Mouse (Mus musculus): ENCODE measurements around the gene Kif12. TPM values are rescaled to one million over a fixed set of nuclear protein-coding genes. Genes with fewer than 3 reads are reported as not detected.

Kif12 gene
- 0.11 TPM in 1 of 2 replicates, not detected in the other for polyA plus RNA-seq (2014; fragmentation: Nextera tagmentation; extraction: Ambion mirVana)

- DNase-seq (ENCODE audit: low spot score): no peak
- Histone ChIP-seq H3K27me3 (ENCODE audit: control insufficient read depth, insufficient read depth, low read length) (no peaks in the 10 kb centered on the region), H3K4me2 (replicated peaks) (no peak within 1 kb of the TSS), H3K4me3 (replicated peaks; ENCODE audit: low read length) (no peak within 1 kb of the TSS), H3K27ac (no peak within 1 kb of the TSS), H3K9ac (no peak within 1 kb of the TSS), H3K9me3 (ENCODE audit: control insufficient read depth, low read length) (no peaks in the 10 kb centered on the region), H3K36me3 (replicated peaks; ENCODE audit: control insufficient read depth, insufficient read depth) (no peaks in the 10 kb centered on the region), H3K4me1 (replicated peaks; ENCODE audit: control insufficient read depth, insufficient read depth, low read length) (no peaks in the 10 kb centered on the region)
- 82% methylated on average over 4 of the region's 4 CpGs for WGBS
- no peak for ATAC-seq (ENCODE audit: low FRiP score)
Measured at GRCm38 (mm10) chr4:63171969-63172685, at the start of gene Kif12. Gene Kif12 (minus strand): TSS chr4:63172131.

DNA sequence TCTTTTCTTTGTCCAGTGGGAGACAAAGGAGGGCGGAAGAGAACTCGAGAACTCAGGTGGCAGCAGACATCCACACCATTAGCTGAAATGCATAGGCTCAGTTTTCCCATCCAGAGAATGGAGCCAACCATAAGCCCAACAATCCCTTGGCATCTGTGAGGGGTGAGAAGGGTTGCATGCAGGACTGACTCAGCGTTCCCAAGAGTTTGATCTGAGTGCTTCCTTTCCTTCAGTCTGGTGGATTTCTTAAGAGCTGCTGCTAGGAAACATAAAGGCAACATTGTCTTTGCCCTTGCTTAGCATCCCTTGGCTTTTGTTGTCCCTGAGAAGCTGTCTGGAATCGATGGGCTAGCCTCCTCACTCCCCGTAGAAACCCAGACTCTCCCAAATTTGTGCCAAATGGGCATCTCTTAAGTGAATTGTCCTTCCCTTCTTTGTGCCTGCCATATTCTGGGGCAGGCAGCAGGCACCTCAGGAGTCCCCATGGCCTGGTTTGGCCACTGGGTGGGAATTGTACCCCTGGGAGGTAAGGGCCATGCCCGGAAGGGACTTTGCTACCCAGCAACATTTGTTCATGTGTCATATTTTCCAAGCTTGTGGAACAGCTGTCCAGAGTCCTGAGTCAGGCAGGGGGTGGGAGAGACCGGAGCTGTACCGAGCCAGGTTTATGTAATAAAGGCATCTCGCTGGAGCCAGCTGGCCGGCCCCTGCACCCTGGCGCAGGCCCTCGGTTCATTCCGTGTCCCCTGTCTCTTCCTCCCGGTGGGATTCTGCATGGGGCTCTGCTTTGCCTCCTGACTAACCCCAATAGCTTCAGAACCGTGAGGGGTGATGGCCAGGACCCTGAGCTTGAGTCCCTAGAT, 49.4 kb upstream of the Kif12 start:
- Histone ChIP-seq H3K27me3 (ENCODE audit: control insufficient read depth, insufficient read depth, low read length) (peaks cover 7% of the 10 kb centered on the region; the same call in 1 of the 2 replicates), H3K4me1 (replicated peaks; ENCODE audit: control insufficient read depth, insufficient read depth, low read length) (peaks cover 3% of the 10 kb centered on the region; the same call in 1 of the 2 replicates), H3K4me2 (replicated peaks) (no peak overlapping the region), H3K9me3 (ENCODE audit: control insufficient read depth, low read length) (no peaks in the 10 kb centered on the region), H3K4me3 (replicated peaks; ENCODE audit: low read length) (no peak overlapping the region), H3K36me3 (replicated peaks; ENCODE audit: control insufficient read depth, insufficient read depth) (no peaks in the 10 kb centered on the region), H3K9ac (no peak overlapping the region), H3K27ac (no peak overlapping the region)
- 81% methylated on average over 15 of the region's 15 CpGs for WGBS
- ATAC-seq (ENCODE audit: low FRiP score) (no peak), DNase-seq (ENCODE audit: low spot score) (no peak)

DNA sequence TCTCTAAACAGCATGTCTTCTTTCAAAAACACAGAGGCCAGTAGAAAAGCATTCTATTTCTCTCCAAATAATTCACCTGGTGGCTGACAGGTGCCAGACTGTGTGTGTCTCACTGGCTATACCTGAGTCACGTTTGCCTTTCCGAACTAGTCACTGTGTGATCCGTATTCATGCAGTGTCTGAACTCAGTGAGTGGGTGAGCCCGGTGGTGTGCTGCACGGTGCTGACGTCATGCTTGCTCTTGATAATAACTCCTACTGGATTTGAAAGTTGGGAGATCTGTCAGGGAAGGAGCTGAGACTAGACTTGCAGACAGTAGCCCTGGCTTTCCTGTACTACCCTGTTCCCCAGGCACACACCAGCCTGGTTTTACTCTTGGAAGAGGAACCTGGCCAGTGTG, 47.7 kb upstream of the Kif12 start:
- Histone ChIP-seq H3K27ac (no peak overlapping the region), H3K27me3 (ENCODE audit: control insufficient read depth, insufficient read depth, low read length) (peaks cover 19% of the 10 kb centered on the region), H3K9me3 (ENCODE audit: control insufficient read depth, low read length) (no peaks in the 10 kb centered on the region), H3K4me2 (replicated peaks) (no peak overlapping the region), H3K4me1 (replicated peaks; ENCODE audit: control insufficient read depth, insufficient read depth, low read length) (peaks cover 8% of the 10 kb centered on the region), H3K4me3 (replicated peaks; ENCODE audit: low read length) (no peak overlapping the region), H3K9ac (no peak overlapping the region), H3K36me3 (replicated peaks; ENCODE audit: control insufficient read depth, insufficient read depth) (no peaks in the 10 kb centered on the region)
- DNase-seq (ENCODE audit: low spot score) (no peak), ATAC-seq (ENCODE audit: low FRiP score) (no peak)
- 85% methylated on average over 6 of the region's 6 CpGs for WGBS

GRCm38 (mm10) chr4:63219059-63219458, 47.1 kb upstream of the Kif12 start:
- ATAC-seq (ENCODE audit: low FRiP score): no peak
- H3K4me1 ChIP-seq (replicated peaks; ENCODE audit: control insufficient read depth, insufficient read depth, low read length): peaks cover 14% of the 10 kb centered on the region
- H3K4me3 ChIP-seq (replicated peaks; ENCODE audit: low read length): no peak overlapping the region
- DNase-seq (ENCODE audit: low spot score): no peak
- H3K36me3 ChIP-seq (replicated peaks; ENCODE audit: control insufficient read depth, insufficient read depth): no peaks in the 10 kb centered on the region
- H3K27me3 ChIP-seq (ENCODE audit: control insufficient read depth, insufficient read depth, low read length): peaks cover 25% of the 10 kb centered on the region
- H3K4me2 ChIP-seq (replicated peaks): no peak overlapping the region
- H3K27ac ChIP-seq: no peak overlapping the region
- WGBS: 77% methylated on average over 3 of the region's 3 CpGs
- no peaks in the 10 kb centered on the region for H3K9me3 ChIP-seq (ENCODE audit: control insufficient read depth, low read length)
- no peak overlapping the region for H3K9ac ChIP-seq

DNA sequence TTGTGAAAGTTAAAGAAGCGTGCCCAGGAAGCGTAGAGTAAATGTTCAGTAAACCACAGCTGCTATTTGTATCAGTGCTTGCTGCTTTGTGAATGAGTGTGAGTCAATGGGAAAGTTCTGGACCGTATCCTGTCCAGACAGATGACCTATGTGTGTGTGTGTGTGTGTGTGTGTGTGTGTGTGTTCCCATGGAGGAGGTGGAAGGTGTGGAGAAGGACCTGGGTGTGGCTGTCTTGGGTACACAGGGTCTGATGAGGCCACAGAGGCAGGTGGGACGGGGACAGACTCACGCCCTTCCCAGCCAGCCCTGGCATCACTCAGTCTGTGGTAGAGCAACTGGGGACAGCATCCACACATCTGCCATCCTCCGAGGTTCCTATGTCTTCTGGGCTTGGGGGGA, 45.6 kb upstream of the Kif12 start:
- no peak overlapping the region for H3K4me2 ChIP-seq (replicated peaks)
- H3K9ac ChIP-seq: no peak overlapping the region
- WGBS: 95% methylated on average over 6 of the region's 6 CpGs
- H3K4me1 ChIP-seq (replicated peaks; ENCODE audit: control insufficient read depth, insufficient read depth, low read length): peaks cover 20% of the 10 kb centered on the region
- H3K27me3 ChIP-seq (ENCODE audit: control insufficient read depth, insufficient read depth, low read length): peaks cover 40% of the 10 kb centered on the region
- no peak overlapping the region for H3K4me3 ChIP-seq (replicated peaks; ENCODE audit: low read length)
- DNase-seq (ENCODE audit: low spot score): no peak
- H3K9me3 ChIP-seq (ENCODE audit: control insufficient read depth, low read length): no peaks in the 10 kb centered on the region
- no peak overlapping the region for H3K27ac ChIP-seq
- no peaks in the 10 kb centered on the region for H3K36me3 ChIP-seq (replicated peaks; ENCODE audit: control insufficient read depth, insufficient read depth)
- ATAC-seq (ENCODE audit: low FRiP score): no peak

DNA sequence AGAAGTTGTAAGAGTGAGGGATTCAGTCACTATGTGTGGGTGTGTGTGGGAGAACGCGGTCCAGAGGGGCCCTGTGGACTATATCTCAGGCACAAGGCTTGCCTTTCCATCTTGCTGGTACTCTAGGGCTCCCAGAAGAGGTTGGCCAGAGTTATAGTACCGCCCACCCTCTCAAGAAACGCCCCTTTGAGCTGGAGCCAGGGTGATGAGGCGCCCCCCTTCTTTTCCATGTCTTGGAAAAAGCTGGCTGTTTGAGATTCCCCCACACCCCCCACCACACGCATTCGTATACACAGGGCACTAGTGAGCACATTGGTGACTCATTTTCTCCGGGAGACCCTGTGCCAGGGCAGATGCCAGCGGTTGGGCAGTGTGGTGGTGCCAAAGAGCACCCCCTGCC, 44.6 kb upstream of the Kif12 start:
- no peaks in the 10 kb centered on the region for H3K9me3 ChIP-seq (ENCODE audit: control insufficient read depth, low read length)
- H3K4me3 ChIP-seq (replicated peaks; ENCODE audit: low read length): peak overlapping the region; percentile 55
- H3K27ac ChIP-seq: no peak overlapping the region
- 23% methylated on average over 9 of the region's 9 CpGs for WGBS
- DNase-seq (ENCODE audit: low spot score) (no peak), ATAC-seq (ENCODE audit: low FRiP score) (peak; percentile 22; the same call in 1 of the 2 replicates)
- H3K9ac ChIP-seq: no peak overlapping the region
- peaks cover 20% of the 10 kb centered on the region for H3K4me1 ChIP-seq (replicated peaks; ENCODE audit: control insufficient read depth, insufficient read depth, low read length)
- H3K27me3 ChIP-seq (ENCODE audit: control insufficient read depth, insufficient read depth, low read length): peaks cover 50% of the 10 kb centered on the region
- H3K36me3 ChIP-seq (replicated peaks; ENCODE audit: control insufficient read depth, insufficient read depth): no peaks in the 10 kb centered on the region
- peak overlapping the region; percentile 100 for H3K4me2 ChIP-seq (replicated peaks)

GRCm38 (mm10) chr4:63215993-63216531, 44.1 kb upstream of the Kif12 start:
- ATAC-seq (ENCODE audit: low FRiP score) (peak; percentile 46; the same call in 1 of the 2 replicates), DNase-seq (ENCODE audit: low spot score) (no peak)
- peak overlapping the region; percentile 63 for H3K9ac ChIP-seq
- H3K27me3 ChIP-seq (ENCODE audit: control insufficient read depth, insufficient read depth, low read length): peaks cover 52% of the 10 kb centered on the region
- H3K4me1 ChIP-seq (replicated peaks; ENCODE audit: control insufficient read depth, insufficient read depth, low read length): peaks cover 20% of the 10 kb centered on the region
- 2% methylated on average over 24 of the region's 24 CpGs for WGBS
- H3K27ac ChIP-seq: no peak overlapping the region
- peak overlapping the region; percentile 100 for H3K4me2 ChIP-seq (replicated peaks)
- peak overlapping the region; percentile 55 for H3K4me3 ChIP-seq (replicated peaks; ENCODE audit: low read length)
- no peaks in the 10 kb centered on the region for H3K36me3 ChIP-seq (replicated peaks; ENCODE audit: control insufficient read depth, insufficient read depth)
- no peaks in the 10 kb centered on the region for H3K9me3 ChIP-seq (ENCODE audit: control insufficient read depth, low read length)

- Histone ChIP-seq H3K4me3 (replicated peaks; ENCODE audit: low read length) (peak overlapping the region; percentile 55), H3K27ac (no peak overlapping the region), H3K4me1 (replicated peaks; ENCODE audit: control insufficient read depth, insufficient read depth, low read length) (peaks cover 20% of the 10 kb centered on the region), H3K9ac (peak overlapping the region; percentile 63), H3K27me3 (ENCODE audit: control insufficient read depth, insufficient read depth, low read length) (peaks cover 52% of the 10 kb centered on the region), H3K36me3 (replicated peaks; ENCODE audit: control insufficient read depth, insufficient read depth) (no peaks in the 10 kb centered on the region), H3K4me2 (replicated peaks) (peak overlapping the region; percentile 100), H3K9me3 (ENCODE audit: control insufficient read depth, low read length) (no peaks in the 10 kb centered on the region)
- DNase-seq (ENCODE audit: low spot score) (peak; percentile 79), ATAC-seq (ENCODE audit: low FRiP score) (peak; percentile 52)
- under 1% methylated on average over 61 of the region's 71 CpGs for WGBS
Measured at GRCm38 (mm10) chr4:63215185-63215992, 43.5 kb upstream of the Kif12 start.
